Mouse (Mus musculus): ENCODE measurements around the gene 2310061I04Rik.

The 2310061I04Rik gene

DNA sequence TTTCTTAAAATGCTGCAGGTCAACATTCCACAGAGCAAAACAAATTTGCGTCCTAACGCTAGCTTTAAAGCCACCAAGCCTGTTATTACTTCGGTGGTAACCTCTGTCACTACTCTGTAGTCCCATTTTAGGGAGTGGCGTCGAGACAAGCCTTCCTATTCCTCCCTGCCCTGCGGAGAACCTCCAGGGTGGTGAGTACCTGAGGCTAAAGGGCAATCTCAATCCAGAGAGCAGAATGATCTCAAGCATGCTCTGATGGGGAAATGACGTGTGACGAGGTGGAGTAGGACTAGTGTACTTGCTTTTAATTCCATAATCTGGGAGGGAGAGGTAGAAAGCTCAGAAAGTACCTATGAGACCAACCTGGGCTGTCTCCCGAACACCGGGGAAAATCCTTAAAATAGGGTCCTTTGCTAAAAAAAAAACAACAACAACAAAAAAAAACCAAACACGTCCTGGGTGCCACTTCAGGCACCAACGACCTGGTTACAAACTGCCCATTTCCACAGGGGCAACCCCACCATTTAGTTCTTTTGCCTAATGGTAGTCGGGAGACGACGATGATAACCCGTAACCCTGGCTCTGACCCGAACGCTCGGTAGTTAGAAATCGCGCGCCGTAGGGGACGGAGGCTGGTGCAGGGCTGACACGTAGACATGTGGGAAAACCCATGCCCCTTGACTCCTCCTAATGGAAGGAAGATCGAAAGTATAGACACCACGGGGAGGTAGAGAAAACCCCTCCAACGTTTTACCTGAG, 18.5 kb upstream of the 2310061I04Rik start:
- no peak for DNase-seq (ENCODE audit: low spot score)

DNA sequence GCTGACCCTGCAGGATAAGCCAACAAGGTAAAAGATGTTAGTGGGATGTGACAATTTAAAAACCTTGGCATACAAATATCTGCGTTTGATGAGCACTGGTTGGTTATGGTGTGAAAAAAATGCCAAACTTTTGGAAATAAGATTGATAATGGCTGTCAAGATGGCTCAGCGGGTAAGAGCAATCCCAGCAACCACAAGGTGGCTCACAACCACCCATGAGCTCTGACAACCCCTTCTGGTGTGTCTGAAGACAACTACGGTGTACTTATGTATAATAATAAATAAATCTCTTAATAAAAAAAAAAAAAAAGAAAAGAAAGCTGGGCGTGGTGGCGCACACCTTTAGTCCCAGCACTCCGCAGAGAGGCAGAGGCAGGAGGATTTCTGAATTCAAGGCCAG, 17.7 kb upstream of the 2310061I04Rik start:
- no peak for DNase-seq (ENCODE audit: low spot score)

DNA sequence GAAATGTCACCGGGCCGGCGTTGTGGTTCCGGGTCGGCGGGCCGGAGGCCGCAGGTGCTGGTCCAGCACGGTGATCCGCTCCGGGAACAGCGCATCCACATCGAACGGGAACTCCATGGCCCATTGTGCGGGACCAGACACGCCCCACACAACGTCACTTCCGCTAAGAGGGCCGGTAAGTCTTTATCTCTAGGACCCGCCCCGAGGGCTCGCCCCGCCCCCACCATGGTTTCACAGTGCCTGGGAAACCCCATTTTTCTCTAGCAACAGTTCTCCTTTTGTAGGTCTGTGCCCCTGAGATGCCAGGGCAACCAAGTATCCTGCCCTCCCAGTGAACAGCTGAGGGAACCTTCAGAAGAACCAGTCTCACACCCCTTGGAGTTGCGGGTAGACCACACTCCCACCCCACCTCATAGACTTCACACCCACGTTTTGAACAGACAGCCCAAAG, 12.7 kb upstream of the 2310061I04Rik start, which contains the start of gene Atat1:
Atat1 (minus strand) TSS at position 157 of the 451 bp plus-strand sequence.
- peak; percentile 96 for DNase-seq (ENCODE audit: low spot score)

DNA sequence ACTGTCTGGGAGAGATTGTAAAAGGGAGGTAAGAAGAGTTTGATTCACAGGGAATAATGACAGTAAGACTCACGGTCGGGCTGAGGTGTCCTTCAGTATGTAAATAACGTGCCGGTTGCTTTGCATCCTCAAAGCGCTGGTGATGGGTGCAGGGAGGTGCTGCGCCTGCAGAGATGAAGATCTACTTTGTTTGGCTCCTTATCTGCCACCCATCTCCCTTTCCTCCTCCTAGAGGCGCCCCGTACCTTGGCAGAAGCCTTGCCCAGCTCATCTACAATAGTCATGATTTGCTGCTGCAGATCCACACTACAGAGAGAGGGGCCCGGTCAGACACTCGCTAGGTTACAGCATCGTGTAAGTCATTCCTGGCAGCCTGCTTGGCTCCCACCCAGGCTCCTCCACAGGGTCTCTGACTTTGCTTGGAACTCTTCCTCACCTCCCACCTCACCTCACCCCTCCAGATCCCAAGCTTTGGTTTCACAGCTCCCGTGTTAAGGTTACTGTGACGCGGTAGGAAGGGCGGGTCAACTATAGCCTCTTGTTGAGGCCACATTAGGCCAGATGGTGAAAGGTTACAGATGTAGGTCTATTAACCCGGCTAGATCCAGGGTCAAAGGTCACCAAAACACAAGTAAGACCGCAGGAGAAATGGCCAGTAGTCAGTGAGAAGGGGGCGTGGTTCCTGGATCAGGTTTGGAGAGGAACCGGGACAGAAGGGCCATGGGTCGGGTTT, 12.1 kb upstream of the 2310061I04Rik start:
- DNase-seq (ENCODE audit: low spot score) = no peak

DNA sequence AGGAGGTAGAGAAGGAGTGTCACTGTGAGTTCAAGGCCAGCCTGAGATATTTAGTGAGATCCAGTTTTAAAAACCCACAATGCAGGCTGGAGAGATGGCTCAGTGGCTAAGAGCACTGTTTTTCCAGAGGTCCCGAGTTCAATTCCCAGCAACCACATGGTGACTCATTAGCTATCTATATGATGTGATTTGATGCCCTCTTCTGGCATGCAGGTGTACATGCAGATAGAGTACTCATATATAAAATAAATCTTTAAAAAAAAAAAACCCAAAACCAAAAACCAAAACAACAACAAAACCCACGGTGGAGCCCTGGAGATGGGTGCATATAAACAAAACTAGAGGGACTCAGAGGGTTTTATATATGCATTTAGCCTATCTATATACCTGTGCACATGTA, 10.4 kb upstream of the 2310061I04Rik start:
- DNase-seq (ENCODE audit: low spot score) = no peak

DNA sequence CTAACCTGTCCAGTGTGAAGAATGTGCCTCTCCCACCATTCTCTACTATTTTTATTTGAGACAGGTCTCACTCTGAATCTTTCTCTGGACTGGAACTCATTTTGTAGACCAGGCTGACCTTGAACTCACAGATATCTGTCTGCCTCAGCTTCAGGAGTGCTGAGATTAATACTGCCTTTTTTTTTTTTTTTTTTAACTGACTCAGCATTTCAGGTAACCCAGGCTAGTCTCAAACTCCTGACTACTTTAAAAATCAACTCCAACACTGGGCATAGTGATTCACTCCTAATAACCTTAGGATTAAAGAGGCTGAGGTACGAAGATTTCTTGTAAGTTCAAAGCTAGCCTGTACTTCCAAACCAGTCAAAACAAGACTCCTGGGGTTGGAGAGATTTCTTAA, 8.4 kb upstream of the 2310061I04Rik start:
- DNase-seq (ENCODE audit: low spot score) = no peak

DNA sequence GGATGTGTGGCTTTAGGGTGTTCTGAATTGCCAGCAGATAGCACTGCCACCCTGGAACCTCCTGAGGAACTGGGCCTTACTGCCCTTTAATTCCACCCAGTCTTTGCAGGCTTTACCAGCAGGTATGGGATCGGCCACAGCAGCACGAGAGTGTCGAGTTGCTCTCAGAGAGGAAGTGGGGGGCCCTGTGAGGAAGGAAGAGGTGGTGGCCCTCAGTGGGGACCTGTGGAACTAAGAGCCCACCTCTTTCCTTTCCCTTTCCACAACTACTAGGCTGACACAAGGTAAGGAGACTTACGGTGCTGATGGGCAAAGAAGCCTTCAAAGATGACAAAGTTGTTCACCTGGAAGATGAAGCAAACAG, 6.7 kb upstream of the 2310061I04Rik start:
- DNase-seq (ENCODE audit: low spot score) = no peak

DNA sequence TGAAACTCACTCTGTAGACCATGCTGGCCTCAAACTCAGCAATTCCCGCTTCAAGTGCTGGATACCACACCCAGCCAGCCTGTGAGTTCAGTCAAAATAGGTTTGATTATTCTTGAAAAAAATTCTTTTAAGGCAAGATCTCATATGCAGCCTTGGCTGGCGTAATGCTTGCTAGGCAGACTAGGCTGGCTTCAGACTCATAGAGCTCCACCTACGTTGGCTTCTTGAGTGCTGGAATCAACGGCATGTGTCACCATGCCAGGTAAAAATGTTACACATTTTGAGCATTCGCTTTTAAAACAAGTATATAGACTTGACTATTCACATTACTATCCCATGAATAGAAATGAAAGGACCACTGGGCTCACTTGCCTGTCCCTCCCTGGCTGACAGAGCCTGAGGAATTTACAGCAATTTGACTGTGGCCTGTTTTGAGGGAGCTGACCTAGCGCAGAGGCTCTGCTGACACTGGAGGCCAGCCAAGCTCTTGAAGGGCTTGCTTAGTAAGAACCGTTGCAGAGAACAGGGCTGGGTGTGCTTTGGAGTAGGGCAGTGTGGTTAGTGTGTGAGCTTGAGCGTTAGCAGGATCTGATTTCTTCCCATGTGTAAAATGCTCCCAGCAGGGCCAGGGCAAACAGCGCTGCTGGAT, 6.2 kb upstream of the 2310061I04Rik start:
- no peak for DNase-seq (ENCODE audit: low spot score)

DNA sequence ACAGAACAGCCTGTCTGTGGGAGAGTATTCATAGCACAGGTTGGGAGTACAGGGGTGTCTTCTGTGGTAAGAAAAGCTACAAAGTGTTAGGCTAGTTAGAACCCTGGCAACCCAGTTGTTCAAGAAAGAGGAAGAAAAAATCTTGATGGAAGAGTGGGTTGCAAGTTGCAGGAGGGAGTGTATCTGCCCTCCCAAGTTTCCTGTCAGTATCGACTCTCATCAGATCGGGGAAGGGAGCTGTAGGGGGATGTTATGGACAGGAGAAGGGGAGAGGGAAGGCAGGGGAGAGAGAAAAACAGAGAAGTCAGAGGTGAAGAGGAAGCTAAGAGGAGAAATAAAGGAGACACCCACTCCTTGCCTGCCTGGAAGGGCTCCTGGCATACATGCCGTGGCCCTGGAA, 3.4 kb upstream of the 2310061I04Rik start:
- DNase-seq (ENCODE audit: low spot score) = no peak

DNA sequence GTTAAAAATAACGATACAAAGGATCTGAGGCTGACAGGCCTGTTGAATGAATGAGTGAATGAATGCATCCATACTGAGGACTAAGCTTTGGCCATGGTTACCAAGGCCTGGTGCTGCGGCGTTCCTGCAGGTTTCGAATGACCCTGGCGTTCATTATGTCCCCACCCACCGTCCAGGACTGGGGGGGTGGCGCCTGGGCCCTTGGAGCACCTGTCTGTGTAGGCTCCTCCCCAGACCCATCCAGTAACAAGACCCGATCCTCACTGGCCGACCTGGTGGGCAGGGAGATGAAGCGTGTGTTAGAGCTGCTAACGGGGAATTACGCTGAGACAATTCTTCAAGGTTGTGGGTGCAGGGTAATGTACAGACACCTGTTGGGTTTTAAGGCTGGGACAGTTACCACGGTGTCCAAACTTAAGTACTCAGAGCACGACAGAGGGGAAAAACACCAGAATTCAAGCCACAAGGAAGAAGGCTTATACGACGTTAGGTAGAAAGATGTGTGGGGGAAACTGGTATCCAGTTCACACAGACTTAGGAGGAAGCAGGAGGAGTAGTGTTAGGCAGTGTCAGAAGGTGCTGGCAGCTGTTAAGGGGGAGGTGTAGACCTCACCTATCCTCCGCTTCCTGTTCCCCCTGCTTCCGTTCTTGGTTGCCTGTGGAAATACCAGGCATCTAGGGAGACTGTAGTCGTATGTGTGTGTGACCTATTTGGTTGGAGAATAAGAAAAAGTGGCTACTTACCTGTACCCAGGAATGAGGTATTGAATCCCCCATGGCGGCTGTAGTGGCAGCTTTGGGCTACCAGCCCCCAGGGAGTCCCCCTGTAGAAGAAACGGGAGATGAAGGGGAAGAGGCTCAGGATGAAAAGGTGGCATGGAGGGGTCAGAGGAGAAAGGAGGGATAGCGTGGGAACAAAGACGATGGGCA, 678 bp upstream of the 2310061I04Rik start:
- DNase-seq (ENCODE audit: low spot score) = no peak

DNA sequence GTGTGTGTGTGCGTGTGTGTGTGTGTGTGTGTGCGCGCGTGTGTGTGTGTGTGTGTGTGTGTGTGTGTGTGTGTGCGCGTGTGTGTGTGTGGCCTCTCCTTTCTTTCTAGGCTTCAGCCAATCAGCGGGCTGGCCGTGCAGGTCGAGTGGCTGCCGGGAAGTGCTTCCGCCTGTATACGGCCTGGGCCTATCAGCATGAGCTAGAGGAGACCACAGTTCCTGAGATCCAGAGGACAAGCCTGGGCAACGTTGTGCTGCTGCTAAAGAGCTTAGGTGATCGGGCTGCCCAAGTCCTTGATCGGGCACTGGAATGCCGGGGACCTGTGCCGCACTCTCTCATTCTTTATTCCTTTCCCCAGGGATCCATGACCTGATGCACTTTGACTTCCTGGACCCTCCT, 9.5 kb downstream of the 2310061I04Rik start:
- DNase-seq (ENCODE audit: low spot score) = no peak

DNA sequence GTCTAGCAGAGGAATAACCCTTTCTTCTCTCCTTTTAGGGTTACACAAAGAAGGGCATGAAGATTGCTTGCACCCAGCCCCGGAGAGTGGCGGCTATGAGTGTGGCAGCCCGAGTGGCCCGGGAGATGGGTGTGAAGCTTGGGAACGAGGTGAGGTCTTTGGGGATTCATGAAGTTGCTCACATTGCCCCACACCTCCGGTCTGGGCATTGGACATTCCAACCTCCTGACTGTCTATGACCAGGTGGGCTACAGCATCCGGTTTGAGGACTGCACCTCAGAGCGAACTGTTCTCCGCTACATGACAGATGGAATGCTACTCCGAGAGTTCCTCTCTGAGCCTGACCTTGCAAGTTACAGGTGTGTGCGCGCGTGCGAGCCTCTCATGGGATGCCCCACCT, 13.5 kb downstream of the 2310061I04Rik start:
- DNase-seq (ENCODE audit: low spot score) = no peak

DNA sequence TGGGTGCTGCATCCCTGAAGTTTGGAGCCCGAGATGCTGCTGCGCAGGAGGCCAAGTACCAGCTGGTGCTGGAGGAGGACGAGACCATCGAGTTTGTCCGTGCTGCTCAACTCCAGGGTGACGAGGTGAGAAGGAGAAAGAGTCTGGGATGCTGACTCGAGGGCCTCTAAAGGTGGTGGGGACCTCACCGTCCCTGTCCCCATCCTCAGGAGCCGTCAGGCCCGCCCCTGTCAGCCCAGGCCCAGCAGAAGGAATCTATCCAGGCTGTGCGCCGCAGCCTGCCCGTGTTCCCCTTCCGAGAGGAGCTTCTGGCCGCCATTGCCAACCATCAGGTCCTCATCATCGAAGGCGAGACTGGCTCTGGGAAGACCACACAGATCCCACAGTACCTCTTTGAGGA, 14.3 kb downstream of the 2310061I04Rik start:
- no peak for DNase-seq (ENCODE audit: low spot score)

DNA sequence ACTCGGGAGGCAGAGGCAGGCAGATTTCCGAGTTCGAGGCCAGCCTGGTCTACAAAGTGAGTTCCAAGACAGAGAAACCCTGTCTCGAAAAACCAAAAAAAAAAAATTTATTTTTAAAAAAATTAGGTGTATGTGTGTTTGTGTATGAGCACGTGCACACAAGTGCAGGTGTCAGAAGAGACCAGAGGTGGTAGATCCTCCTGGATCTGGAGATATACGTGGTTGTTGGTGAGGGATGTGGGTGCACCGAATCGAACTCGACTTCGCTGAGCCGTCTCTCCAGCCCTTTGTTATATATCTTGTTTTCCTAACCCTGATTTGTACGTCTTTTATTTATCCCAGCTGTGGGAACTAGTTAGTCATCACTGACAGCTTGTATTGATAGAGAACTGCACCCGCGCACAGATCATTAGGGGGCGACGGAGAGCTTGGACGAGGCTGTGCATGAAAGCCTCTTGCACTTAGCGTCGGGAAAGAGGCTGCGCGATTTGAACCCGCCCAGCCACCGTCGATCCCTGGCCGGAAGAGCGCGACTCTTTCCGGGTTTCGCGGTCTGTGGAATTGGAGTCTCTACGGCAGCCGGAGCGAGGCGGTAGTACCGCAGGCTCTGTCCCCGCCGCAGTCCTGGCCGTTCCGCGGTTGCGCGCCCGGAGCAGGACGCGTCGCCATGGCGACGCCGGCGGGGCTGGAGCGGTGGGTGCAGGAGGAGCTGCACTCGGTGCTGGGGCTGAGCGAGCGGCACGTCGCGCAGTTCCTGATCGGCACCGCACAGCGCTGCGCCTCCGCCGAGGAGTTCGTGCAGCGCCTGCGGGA, 17.8 kb downstream of the 2310061I04Rik start, which contains the start of gene Dhx16:
Dhx16 (plus strand) TSS at position 575 of the 813 bp plus-strand sequence.
- peak; percentile 96 for DNase-seq (ENCODE audit: low spot score)

DNA sequence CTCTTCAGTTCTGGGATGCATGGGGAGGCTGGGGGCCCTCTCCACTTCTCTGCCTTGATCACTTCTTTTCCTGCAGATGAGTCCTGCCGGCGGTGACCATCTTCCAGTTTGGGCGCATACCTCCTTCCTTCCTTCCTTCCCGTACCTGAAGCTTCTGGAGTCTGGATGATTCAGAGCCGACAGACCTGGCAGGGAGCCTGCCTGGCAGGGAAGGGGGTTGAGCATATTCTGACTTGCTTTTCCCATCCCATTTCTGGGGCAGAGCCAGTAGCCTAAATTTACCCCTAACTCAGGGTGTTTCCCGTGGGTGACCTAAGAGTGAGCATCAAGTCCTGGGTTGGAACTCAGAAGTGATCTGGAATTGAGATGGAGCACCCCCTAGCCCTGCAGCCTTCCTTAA, 22.5 kb downstream of the 2310061I04Rik start:
- no peak for DNase-seq (ENCODE audit: low spot score)

DNA sequence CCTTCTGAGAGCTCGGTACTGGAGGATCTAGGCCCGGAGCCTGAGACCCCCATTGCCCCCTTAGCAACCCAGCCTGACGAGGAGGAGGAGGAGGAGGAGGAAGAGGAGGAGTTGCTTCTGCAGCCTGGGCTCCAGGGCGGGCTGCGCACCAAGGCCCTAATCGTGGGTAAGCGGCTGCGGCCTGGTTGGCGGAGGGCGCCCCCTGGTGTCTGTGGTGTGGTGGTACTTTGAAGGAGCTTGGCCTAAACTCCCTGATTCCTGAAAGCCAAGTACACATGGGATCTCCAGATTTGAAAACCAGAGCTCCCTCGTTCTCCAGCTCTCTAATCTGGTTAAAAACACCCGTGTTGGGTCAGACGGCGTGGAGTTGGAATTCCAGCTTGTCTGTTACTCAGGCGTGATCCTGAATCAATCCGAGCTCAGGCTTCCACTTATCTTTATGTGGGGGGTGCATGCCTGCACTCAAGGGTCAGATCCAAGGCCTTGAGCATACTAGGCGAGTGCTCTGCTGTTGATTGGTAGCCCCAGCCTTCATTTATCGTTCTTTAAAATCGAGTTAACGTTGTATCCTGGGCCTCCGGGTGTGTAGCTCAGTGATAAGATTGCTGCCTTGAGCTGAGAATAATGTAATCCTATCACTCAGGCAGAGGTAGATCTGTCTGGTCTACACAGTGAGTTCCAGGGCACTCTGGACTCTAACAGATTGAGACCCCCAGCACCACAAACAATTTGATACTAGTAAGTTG, 23.3 kb downstream of the 2310061I04Rik start:
- peak; percentile 84 for DNase-seq (ENCODE audit: low spot score)

DNA sequence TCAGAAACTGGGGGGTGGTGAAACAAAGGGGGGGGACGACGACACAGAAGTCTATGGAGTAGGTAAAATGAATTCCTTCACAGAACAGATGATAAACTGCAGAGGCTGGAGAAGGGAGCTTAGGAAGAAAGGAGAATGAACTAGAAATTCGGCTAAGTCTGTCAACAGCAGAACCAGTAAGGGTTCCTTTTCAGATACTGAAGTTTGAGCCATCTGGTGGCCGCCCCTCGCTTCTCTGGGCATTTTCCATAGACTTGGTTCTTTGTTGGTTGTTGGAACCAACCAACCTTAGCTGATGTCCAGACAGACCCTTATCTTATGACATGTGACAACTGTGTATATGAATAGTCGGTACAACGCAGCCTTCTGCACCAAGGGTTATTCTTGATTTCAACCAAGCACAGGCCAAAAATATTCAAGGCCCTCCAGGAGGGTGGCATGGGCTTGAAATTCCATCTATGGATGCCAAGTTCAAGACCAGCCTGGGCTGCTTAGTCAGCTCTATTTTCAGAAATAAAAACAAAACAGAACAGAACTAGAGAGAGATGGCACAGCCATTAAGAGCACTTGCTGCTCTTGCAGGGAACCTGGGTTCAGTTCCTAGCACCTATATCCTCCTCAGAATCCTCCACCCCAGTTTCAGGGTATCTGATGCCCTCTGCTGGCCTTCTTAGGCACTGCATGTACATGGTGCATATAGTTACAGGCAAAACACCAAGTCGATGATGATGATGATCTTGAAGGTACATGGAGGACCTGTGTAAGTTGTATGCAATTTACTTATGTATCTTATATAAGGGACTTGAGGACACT, 26.1 kb downstream of the 2310061I04Rik start:
- no peak for DNase-seq (ENCODE audit: low spot score)

DNA sequence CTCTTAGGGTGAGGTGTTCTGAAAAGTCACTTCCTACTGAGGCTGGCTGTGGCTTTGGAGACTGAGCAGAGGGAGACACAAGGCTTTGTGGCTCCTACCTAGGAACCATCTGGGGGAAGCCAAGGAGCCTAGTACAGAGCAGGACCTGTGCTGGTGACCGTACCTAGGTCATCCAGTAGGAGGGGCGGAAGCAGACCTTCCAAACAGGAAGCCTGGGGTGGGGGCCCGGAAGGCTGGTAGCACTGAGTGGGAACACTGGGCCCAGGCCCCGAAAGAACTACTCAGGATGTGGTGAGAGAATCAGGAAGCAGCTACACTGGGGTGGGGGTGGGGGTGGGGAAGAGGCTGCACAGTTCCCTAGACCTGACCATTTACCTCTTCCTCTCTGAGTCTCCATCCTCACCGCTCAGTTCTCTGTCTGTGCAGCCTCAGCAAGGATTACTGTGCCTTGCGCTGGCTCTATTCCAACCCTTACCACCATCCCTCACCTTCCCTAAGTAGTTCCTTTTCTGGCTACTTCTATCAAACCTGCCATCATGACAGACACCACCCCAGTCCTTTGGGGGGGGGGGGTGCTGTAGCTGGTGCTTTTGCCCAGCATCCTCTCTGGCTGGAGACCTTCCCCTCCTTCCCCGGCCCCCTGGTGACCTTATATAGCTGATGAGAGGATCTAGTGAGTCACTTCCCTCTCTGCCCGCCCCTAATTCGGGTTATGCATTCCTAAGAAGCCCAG, 26.9 kb downstream of the 2310061I04Rik start:
- DNase-seq (ENCODE audit: low spot score) = no peak

All from layer of hippocampus, adult 11-12 months (tissue).